Mouse (Mus musculus): ENCODE measurements around the gene Zfp579.
"Not testable (repeated sequence)": the region's sequence is repeated elsewhere in the genome, so short reads cannot be mapped to it uniquely, and the experiment has no call there.

The Zfp579 gene

GRCm38 (mm10) chr7:5015118-5016001 lies 19.4 kb upstream of the Zfp579 start, which contains the start of gene Gm44973:
Gene Gm44973, plus strand, starts transcription at chr7:5015496.
- DNase-seq (ENCODE audit: low read depth) = peak; percentile 98

DNA sequence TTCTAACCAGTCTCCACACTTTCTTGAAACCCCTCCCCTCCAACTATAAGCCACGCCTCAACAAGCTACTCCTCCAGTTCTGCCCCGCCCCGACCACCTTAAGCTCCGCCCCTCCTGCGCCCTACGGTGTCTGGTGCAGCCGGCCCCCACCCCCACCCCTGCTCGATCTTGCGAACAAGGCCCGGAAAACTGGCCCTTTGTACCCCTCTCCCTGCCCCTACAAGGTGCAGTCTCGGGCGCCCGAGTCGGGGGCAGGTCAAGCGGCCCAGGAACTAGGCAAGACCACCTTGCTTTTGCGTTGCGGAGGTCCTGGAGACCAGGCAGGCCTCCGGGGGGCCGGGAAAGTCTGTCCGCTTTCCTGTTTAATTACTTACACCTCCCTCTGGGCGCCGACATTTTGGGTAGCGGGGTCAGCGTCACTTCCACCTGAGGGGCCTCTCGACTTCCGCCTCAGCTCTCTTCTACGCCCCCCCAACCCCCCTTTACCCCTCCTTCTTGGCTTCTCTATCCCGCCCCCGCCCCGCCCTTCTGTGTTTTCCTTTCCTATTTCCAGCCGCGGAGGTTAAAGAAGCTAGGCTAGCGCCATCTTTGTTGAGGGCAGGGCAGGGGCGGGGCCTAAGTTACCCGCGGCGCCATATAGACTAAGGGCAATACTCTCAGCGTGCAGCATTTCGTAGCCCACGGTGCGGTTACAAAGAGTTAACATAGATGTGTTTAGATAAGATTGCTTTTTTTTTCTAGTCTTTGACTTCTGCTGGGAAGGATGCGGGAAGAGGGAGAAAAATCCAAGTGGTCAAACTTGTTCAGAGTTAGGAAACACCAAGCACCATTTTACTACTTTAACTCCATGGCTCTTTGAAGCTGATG lies 18.5 kb upstream of the Zfp579 start, which contains the start of the genes Zfp524 and Fiz1:
Zfp524 (plus strand) TSS at position 165 of the 867 bp plus-strand sequence.
Fiz1 (minus strand) TSS at position 447 of the 867 bp plus-strand sequence.
- DNase-seq (ENCODE audit: low read depth) = peak; percentile 99

GRCm38 (mm10) chr7:5012681-5013513 lies 16.9 kb upstream of the Zfp579 start:
- peak; percentile 35 for DNase-seq (ENCODE audit: low read depth)

DNA sequence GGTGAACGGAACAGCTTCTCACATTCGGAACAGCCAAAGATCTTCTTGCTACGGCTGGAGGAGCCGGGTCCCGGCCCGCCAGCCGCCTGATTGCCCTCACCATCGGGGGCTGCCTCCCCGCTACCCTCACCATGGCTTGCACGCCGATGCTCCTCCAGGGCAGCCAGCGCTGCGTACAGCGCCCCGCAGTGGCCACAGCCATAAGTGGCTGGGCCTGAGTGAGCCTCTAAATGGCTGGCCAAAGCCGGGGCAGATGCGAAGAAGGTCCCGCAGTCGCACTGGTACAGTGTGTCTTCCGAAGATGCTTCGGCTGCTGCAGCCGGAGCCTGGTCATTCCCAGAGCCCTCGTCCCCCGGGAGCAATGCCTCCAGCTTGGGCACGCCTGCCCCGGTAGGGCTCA lies 12.3 kb upstream of the Zfp579 start:
- DNase-seq (ENCODE audit: low read depth) = no peak

- not testable (repeated sequence) for DNase-seq (ENCODE audit: low read depth)
These were observed 6.9 kb upstream of the Zfp579 start for GRCm38 (mm10) chr7:5002876-5003275.

- DNase-seq (ENCODE audit: low read depth) = peak; percentile 60
These were observed 3.9 kb upstream of the Zfp579 start for GRCm38 (mm10) chr7:4999876-5000275.

GRCm38 (mm10) chr7:4996934-4997333 lies 976 bp upstream of the Zfp579 start:
- DNase-seq (ENCODE audit: low read depth) = no peak

GRCm38 (mm10) chr7:4995268-4996002 lies 523 bp downstream of the Zfp579 start:
- DNase-seq (ENCODE audit: low read depth) = peak; percentile 16

- no peak for DNase-seq (ENCODE audit: low read depth)
These were observed 1.8 kb downstream of the Zfp579 start for GRCm38 (mm10) chr7:4993999-4994788.

DNA sequence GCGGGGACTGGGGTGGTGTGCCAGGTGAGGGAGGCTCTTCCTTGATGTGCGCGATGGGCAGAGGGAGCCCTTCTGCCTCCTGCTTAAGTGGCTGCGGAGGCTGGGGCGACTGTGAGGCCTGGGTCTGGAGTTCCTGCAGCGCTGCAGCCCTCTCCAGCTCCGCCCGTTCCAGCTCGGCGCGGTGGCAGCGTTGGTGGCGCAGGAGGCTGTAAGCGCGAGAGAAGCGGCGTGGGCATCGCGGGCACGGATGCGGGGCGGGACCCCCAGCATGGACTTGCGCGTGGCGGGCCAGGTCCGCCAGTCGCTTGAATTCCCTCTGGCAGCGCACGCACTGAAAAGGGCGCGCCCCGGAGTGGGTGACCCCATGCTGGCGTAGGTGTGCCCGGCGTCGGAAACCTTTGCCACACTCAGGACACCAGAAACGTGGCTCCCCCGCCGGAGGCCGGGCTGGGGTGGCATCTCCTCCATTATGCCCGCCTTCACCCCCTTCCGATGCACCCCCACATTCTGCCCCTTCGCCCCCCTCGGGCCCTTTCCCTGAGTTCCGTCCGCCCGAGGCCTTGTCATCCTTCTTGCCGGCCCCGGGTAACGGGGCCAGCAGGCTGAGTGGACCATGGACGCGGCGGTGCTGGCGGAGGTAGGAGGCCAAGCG lies 2.5 kb downstream of the Zfp579 start:
- DNase-seq (ENCODE audit: low read depth) = no peak

DNA sequence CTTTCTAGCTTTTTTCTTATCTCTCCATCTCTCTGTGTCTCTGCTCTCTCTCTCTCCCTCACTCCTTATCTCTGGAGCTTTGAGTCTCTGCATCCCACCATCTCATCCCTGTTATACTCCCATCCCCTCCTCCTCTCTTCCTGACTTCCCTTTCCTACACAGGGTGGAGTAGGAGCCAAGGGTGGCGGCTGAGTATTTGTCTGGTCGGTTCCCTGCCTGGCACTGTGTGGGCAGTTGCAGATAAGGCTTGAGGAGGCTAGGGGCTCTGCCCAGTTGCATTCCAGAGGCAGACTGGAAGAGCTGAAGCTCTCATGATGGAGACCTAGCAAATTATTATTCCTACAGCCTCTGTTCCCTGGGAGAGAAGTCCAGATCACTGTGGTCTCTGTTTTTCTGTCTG lies 7.7 kb downstream of the Zfp579 start:
- no peak for DNase-seq (ENCODE audit: low read depth)

- DNase-seq (ENCODE audit: low read depth) = no peak
These were observed 19.1 kb downstream of the Zfp579 start for GRCm38 (mm10) chr7:4976832-4977231.

DNA sequence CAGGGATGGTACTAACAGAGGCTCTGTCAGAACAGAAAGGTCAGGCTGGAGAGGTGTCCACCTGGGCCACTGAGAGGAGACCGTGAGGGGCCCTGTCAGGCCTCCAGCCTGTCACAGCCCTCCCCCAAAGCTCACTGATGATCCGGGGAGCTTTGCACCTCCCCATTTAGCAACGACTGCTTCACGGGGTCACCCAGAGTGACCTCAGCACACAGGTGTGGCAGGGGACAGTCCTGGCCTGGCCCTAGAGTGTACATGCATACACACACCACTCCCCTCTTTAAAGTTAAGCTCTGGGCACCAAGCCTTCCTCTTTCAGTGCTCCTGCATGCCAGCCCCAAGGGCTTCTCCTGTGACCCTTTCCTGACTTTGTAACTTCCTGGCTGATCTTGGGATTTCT lies 20.5 kb downstream of the Zfp579 start:
- DNase-seq (ENCODE audit: low read depth) = no peak

- DNase-seq (ENCODE audit: low read depth) = no peak
These were observed 23.5 kb downstream of the Zfp579 start for GRCm38 (mm10) chr7:4972321-4973047.

GRCm38 (mm10) chr7:4971710-4972109 lies 24.2 kb downstream of the Zfp579 start:
- no peak for DNase-seq (ENCODE audit: low read depth)

GRCm38 (mm10) chr7:4971068-4971467 lies 24.9 kb downstream of the Zfp579 start, which contains the start of gene Sbk3:
Gene Sbk3, minus strand, starts transcription at chr7:4971168.
- no peak for DNase-seq (ENCODE audit: low read depth)

GRCm38 (mm10) chr7:4964988-4965387 lies 31.0 kb downstream of the Zfp579 start:
- DNase-seq (ENCODE audit: low read depth) = no peak

DNA sequence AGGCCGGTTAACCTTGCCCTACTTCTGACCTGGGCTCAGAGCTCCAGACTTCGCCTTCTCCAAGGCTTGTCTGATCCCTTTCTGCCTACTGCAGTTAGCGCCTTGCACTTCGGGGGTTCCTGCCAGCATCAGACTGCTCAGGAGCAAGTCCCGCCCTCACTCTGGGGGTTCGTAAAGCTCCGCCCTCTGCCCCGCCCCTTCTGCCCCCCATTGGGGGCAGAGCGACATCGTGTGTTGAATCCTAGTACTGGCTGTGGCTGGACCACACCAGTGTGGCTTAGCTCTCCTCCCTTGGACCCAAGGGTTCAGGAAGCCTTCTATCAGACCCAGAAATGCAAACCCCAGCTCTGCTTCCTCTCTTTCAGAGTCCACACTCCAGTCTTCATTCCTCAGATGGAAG lies 31.7 kb downstream of the Zfp579 start, which contains the start of gene Sbk2:
Sbk2 (minus strand) TSS at position 135 of the 400 bp plus-strand sequence.
- DNase-seq (ENCODE audit: low read depth) = peak; percentile 91

DNA sequence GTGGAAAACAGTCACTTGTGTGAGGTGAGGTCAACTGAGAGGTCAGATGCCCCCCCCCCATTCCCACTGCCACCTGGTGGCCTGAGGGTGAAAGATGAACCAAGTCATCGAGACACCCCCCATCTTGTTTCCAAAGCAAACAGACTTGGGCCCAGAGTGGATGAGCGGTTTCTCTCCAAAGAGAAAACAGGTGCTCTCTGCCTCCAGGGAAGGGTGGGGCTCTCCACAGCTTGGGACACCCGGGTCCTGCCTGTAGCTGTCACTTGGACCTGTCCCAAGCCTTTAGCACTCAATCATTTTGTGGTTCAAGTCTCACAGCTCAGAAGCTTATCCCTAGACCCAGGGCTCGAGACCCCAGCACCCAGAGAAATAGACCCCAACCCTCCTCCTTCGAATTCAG lies 32.4 kb downstream of the Zfp579 start:
- DNase-seq (ENCODE audit: low read depth) = no peak

All from naive thymus-derived CD4-positive, alpha-beta T cell, adult 2 months (primary cell).